Mouse (Mus musculus) embryonic facial prominence, embryonic 13.5 days (tissue): ENCODE measurements around the gene 4930447C04Rik. TPM values are rescaled to one million over a fixed set of nuclear protein-coding genes. Genes with fewer than 3 reads are reported as not detected.

Experiments
- ATAC-seq: fragments of 200-750 bp; cut with Nextera tagmentation; 2 replicates; pipeline ENCODE4 v1.8.0; 2017; ENCODE audit warnings: low read depth; ENCODE audit not compliant: insufficient number of reproducible peaks, insufficient read depth, low FRiP score, low TSS enrichment
- H3K27ac ChIP-seq: fragments of 300-500 bp; sonication (generic); 2 replicates; pipeline ENCODE4 v1.5.1; 2015; ENCODE audit warnings: moderate library complexity, mild to moderate bottlenecking, inconsistent platforms
- H3K27me3 ChIP-seq: fragments of 300-500 bp; sonication (generic); 2 replicates; pipeline ENCODE4 v1.6.1; 2015; ENCODE audit warnings: mild to moderate bottlenecking, inconsistent platforms
- H3K36me3 ChIP-seq: fragments of 300-500 bp; sonication (generic); 2 replicates; pipeline ENCODE4 v1.6.1; 2015; ENCODE audit warnings: mild to moderate bottlenecking, inconsistent platforms
- H3K4me1 ChIP-seq: fragments of 300-500 bp; sonication (generic); 2 replicates; pipeline ENCODE4 v1.6.1; 2015; ENCODE audit warnings: inconsistent platforms
- H3K4me2 ChIP-seq: fragments of 300-500 bp; sonication (generic); 2 replicates; pipeline ENCODE4 v1.6.1; 2015; ENCODE audit warnings: moderate library complexity, mild to moderate bottlenecking, inconsistent platforms
- H3K4me3 ChIP-seq: fragments of 300-500 bp; sonication (generic); 2 replicates; pipeline ENCODE4 v1.5.1; 2015; ENCODE audit warnings: mild to moderate bottlenecking, inconsistent platforms
- H3K9ac ChIP-seq: fragments of 300-500 bp; sonication (generic); 2 replicates; pipeline ENCODE4 v1.6.1; 2015; ENCODE audit warnings: mild to moderate bottlenecking, inconsistent platforms
- H3K9me3 ChIP-seq: fragments of 300-500 bp; sonication (generic); 2 replicates; pipeline ENCODE4 v1.6.1; 2016; ENCODE audit warnings: inconsistent platforms
- WGBS: fragments of 180-500 bp; shearing (Covaris S2); methylation state at CpG from one replicate; pipeline ENCODE4 v1.1.7; 2015; ENCODE audit warnings: mixed read lengths; 5-methylcytosine and 5-hydroxymethylcytosine counted together
- polyA plus RNA-seq: library from polyadenylated mRNA; unstranded; fragments of >200 nt; fragmentation: Nextera tagmentation; extraction: Ambion mirVana; gene quantifications from 2 replicates; pipeline ENCODE4 v1.2.1, GENCODE M21; 2015

The 4930447C04Rik gene
- polyA plus RNA-seq, 1 experiment from 2014 or later = 9.8 TPM

GRCm38 (mm10) chr12:72958446-72958845 lies 17.9 kb upstream of the 4930447C04Rik start:
- no peak for ATAC-seq
- Histone ChIP-seq H3K9me3 (no peaks in the 10 kb centered on the region), H3K4me2 (no peak overlapping the region), H3K27me3 (0 out of 2 replicates have a peak, but pooled peaks cover 3% of the 10 kb centered on the region), H3K27ac (no peak overlapping the region), H3K4me1 (no peaks in the 10 kb centered on the region), H3K36me3 (no peaks in the 10 kb centered on the region), H3K4me3 (no peak overlapping the region), H3K9ac (no peak overlapping the region)
- 89% methylated on average over 3 of the region's 3 CpGs for WGBS

- ATAC-seq = no peak
- Histone ChIP-seq H3K36me3 (no peaks in the 10 kb centered on the region), H3K27ac (no peak overlapping the region), H3K27me3 (peaks cover 6% of the 10 kb centered on the region; the same call in 1 of the 2 replicates), H3K9ac (no peak overlapping the region), H3K9me3 (no peaks in the 10 kb centered on the region), H3K4me2 (no peak overlapping the region), H3K4me1 (no peaks in the 10 kb centered on the region), H3K4me3 (no peak overlapping the region)
- WGBS = 64% methylated on average over 6 of the region's 6 CpGs
Observed at GRCm38 (mm10) chr12:72957829-72958424, 17.4 kb upstream of the 4930447C04Rik start.

- Histone ChIP-seq H3K36me3 (no peaks in the 10 kb centered on the region), H3K4me2 (no peak overlapping the region), H3K9ac (no peak overlapping the region), H3K27ac (no peak overlapping the region), H3K4me1 (no peaks in the 10 kb centered on the region), H3K9me3 (no peaks in the 10 kb centered on the region), H3K27me3 (peaks cover 20% of the 10 kb centered on the region), H3K4me3 (no peak overlapping the region)
- 60% methylated on average over 4 of the region's 4 CpGs for WGBS
- no peak for ATAC-seq
Observed at GRCm38 (mm10) chr12:72954906-72955305, 14.3 kb upstream of the 4930447C04Rik start.

GRCm38 (mm10) chr12:72953858-72954257 lies 13.3 kb upstream of the 4930447C04Rik start:
- Histone ChIP-seq H3K27me3 (peaks cover 26% of the 10 kb centered on the region), H3K4me3 (no peak overlapping the region), H3K27ac (no peak overlapping the region), H3K4me1 (no peaks in the 10 kb centered on the region), H3K9ac (no peak overlapping the region), H3K4me2 (no peak overlapping the region), H3K36me3 (no peaks in the 10 kb centered on the region), H3K9me3 (no peaks in the 10 kb centered on the region)
- WGBS = 78% methylated on average over 5 of the region's 5 CpGs
- ATAC-seq = no peak

- WGBS = 86% methylated on average over 5 of the region's 5 CpGs
- no peak overlapping the region for H3K9ac ChIP-seq
- no peak overlapping the region for H3K4me3 ChIP-seq
- ATAC-seq = no peak
- no peaks in the 10 kb centered on the region for H3K36me3 ChIP-seq
- H3K4me1 ChIP-seq = no peaks in the 10 kb centered on the region
- no peak overlapping the region for H3K27ac ChIP-seq
- no peaks in the 10 kb centered on the region for H3K9me3 ChIP-seq
- no peak overlapping the region for H3K4me2 ChIP-seq
- H3K27me3 ChIP-seq = peaks cover 29% of the 10 kb centered on the region
Observed at GRCm38 (mm10) chr12:72953089-72953488, 12.5 kb upstream of the 4930447C04Rik start.

- Histone ChIP-seq H3K4me3 (no peak overlapping the region), H3K36me3 (no peaks in the 10 kb centered on the region), H3K27ac (no peak overlapping the region), H3K4me1 (peaks cover 10% of the 10 kb centered on the region), H3K4me2 (no peak overlapping the region), H3K9me3 (no peaks in the 10 kb centered on the region), H3K9ac (no peak overlapping the region), H3K27me3 (peaks cover 80% of the 10 kb centered on the region)
- no peak for ATAC-seq
- WGBS = 17% methylated on average over 2 of the region's 2 CpGs
Observed at GRCm38 (mm10) chr12:72947335-72947734, 6.8 kb upstream of the 4930447C04Rik start.

GRCm38 (mm10) chr12:72946805-72947204 lies 6.2 kb upstream of the 4930447C04Rik start:
- Histone ChIP-seq H3K36me3 (no peaks in the 10 kb centered on the region), H3K4me1 (peaks cover 10% of the 10 kb centered on the region), H3K27ac (no peak overlapping the region), H3K4me3 (no peak overlapping the region), H3K27me3 (peaks cover 85% of the 10 kb centered on the region), H3K9ac (no peak overlapping the region), H3K4me2 (no peak overlapping the region), H3K9me3 (no peaks in the 10 kb centered on the region)
- no peak for ATAC-seq

- H3K4me2 ChIP-seq = peak overlapping the region; percentile 78
- H3K9ac ChIP-seq = no peak overlapping the region
- H3K4me1 ChIP-seq = peaks cover 10% of the 10 kb centered on the region
- H3K27me3 ChIP-seq = peaks cover 90% of the 10 kb centered on the region
- no peak overlapping the region for H3K27ac ChIP-seq
- H3K4me3 ChIP-seq = peak overlapping the region; percentile 47
- no peak for ATAC-seq
- no peaks in the 10 kb centered on the region for H3K36me3 ChIP-seq
- no peaks in the 10 kb centered on the region for H3K9me3 ChIP-seq
- WGBS = 6% methylated on average over 8 of the region's 8 CpGs
Observed at GRCm38 (mm10) chr12:72946064-72946395, 5.5 kb upstream of the 4930447C04Rik start.

GRCm38 (mm10) chr12:72945301-72946063 lies 4.9 kb upstream of the 4930447C04Rik start:
- H3K4me3 ChIP-seq = peak overlapping the region; percentile 47
- ATAC-seq = 0 out of 2 replicates have a peak, but pooled peaks have one; percentile 62
- H3K27ac ChIP-seq = no peak overlapping the region
- H3K9ac ChIP-seq = peak overlapping the region; percentile 54; the same call in 1 of the 2 replicates
- no peaks in the 10 kb centered on the region for H3K9me3 ChIP-seq
- H3K27me3 ChIP-seq = peaks cover 92% of the 10 kb centered on the region
- peaks cover 11% of the 10 kb centered on the region for H3K4me1 ChIP-seq
- under 1% methylated on average over 89 of the region's 89 CpGs for WGBS
- H3K36me3 ChIP-seq = no peaks in the 10 kb centered on the region
- peak overlapping the region; percentile 78 for H3K4me2 ChIP-seq

- 1% methylated on average over 24 of the region's 24 CpGs for WGBS
- Histone ChIP-seq H3K9me3 (no peaks in the 10 kb centered on the region), H3K9ac (no peak overlapping the region), H3K4me3 (peak overlapping the region; percentile 47), H3K27ac (no peak overlapping the region), H3K4me1 (peaks cover 20% of the 10 kb centered on the region), H3K36me3 (no peaks in the 10 kb centered on the region), H3K4me2 (peak overlapping the region; percentile 78), H3K27me3 (peaks cover 94% of the 10 kb centered on the region)
- ATAC-seq = no peak
Observed at GRCm38 (mm10) chr12:72944411-72945225, 4.0 kb upstream of the 4930447C04Rik start.

GRCm38 (mm10) chr12:72943574-72944110 lies 3.1 kb upstream of the 4930447C04Rik start:
- H3K4me3 ChIP-seq = no peak overlapping the region

More at GRCm38 (mm10) chr12:72943574-72944110, 3.1 kb upstream of the 4930447C04Rik start:
- Histone ChIP-seq H3K9ac (no peak overlapping the region), H3K36me3 (no peaks in the 10 kb centered on the region), H3K4me1 (peaks cover 25% of the 10 kb centered on the region), H3K9me3 (no peaks in the 10 kb centered on the region), H3K27me3 (peaks cover 97% of the 10 kb centered on the region), H3K27ac (no peak overlapping the region), H3K4me2 (no peak overlapping the region)
- ATAC-seq = no peak
- 12% methylated on average over 2 of the region's 2 CpGs for WGBS
